Mouse (Mus musculus) lung, postnatal 0 days (tissue): Measurements from ENCODE around the gene Gm15737. TPM values are rescaled to one million over a fixed set of nuclear protein-coding genes. Genes with fewer than 3 reads are reported as not detected.

Experiments used
- ATAC-seq: fragments of 200-750 bp; cut with Nextera tagmentation; 2 replicates; pipeline ENCODE4 v1.8.0; 2017; ENCODE audit warnings: moderate library complexity
- DNase-seq: peaks from one replicate; pipeline ENCODE4 v3.0.0-alpha.2; 2016; ENCODE audit warnings: low spot score
- H3K27ac ChIP-seq: fragments of 300-500 bp; sonication (generic); 2 replicates; pipeline ENCODE4 v1.5.1; 2014; ENCODE audit warnings: antibody characterized with exemption, mild to moderate bottlenecking, low read length, mixed read lengths
- H3K27me3 ChIP-seq: fragments of 300-500 bp; sonication (generic); replicated peaks from 2 replicates; pipeline ENCODE4 v1.6.1; 2014; ENCODE audit warnings: low read length, mixed read lengths; ENCODE audit not compliant: insufficient read depth
- H3K36me3 ChIP-seq: fragments of 300-500 bp; sonication (generic); 2 replicates; pipeline ENCODE4 v1.6.1; 2014; ENCODE audit warnings: low read length, mixed read lengths; ENCODE audit not compliant: insufficient read depth
- H3K4me1 ChIP-seq: fragments of 300-500 bp; sonication (generic); 2 replicates; pipeline ENCODE4 v1.6.1; 2014; ENCODE audit warnings: antibody characterized with exemption, low read depth, low read length, mixed read lengths; ENCODE audit not compliant: insufficient read depth
- H3K4me2 ChIP-seq: fragments of 300-500 bp; sonication (generic); replicated peaks from 2 replicates; pipeline ENCODE4 v1.6.1; 2014; ENCODE audit warnings: low read depth, mild to moderate bottlenecking, low read length, moderate library complexity, mixed read lengths
- H3K4me3 ChIP-seq: fragments of 300-500 bp; sonication (generic); 2 replicates; pipeline ENCODE4 v1.5.1; 2014; ENCODE audit warnings: low read depth, low read length
- H3K9ac ChIP-seq: fragments of 300-500 bp; sonication (generic); replicated peaks from 2 replicates; pipeline ENCODE4 v1.6.1; 2014; ENCODE audit warnings: low read depth, mild to moderate bottlenecking
- H3K9me3 ChIP-seq: fragments of 300-500 bp; sonication (generic); 2 replicates; pipeline ENCODE4 v1.6.1; 2016; ENCODE audit warnings: low read length, mixed read lengths
- CTCF ChIP-seq: IDR thresholded peaks from 2 replicates; pipeline ENCODE4 v1.5.1; 2016; ENCODE audit warnings: antibody characterized with exemption, mild to moderate bottlenecking
- EP300 ChIP-seq: IDR thresholded peaks from 2 replicates; pipeline ENCODE4 v1.6.1; 2016; ENCODE audit warnings: antibody characterized with exemption, mild to moderate bottlenecking, control low read depth
- WGBS: fragments of 180-500 bp; shearing (Covaris S2); extraction: QIAGEN DNeasy Blood & Tissue Kit; methylation state at CpG from one replicate; pipeline ENCODE4 v1.1.7; 2014; 5-methylcytosine and 5-hydroxymethylcytosine counted together
- polyA plus RNA-seq: library from polyadenylated mRNA; unstranded; fragments of >200 nt; fragmentation: Nextera tagmentation; extraction: Ambion mirVana; gene quantifications from 2 replicates; pipeline ENCODE4 v1.2.1, GENCODE M21; 2015

Gm15737 gene
- polyA plus RNA-seq, 1 experiment from 2014 or later = 0.05 TPM

DNA sequence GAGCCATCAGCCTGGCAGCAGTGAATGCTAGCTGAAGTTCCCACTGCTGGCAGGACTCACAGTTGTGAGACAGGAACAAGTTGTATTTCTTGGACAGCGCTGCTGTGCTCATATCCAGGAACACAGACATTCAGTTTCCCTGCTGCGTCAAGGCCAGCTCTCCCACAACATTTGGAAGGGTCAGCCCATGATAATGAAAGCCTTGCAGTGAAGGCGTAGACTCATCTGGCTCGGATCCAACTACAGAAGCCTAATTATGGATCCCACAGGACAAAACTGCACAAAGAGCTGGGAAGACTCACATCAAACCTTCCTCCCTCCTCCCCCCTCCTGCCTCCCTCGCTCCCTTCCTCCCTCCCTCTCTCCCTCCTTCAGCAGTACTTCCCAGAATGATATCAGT is 18.9 kb upstream of the Gm15737 start:
- Histone ChIP-seq H3K27ac (peak overlapping the region; percentile 57; the same call in 1 of the 2 replicates), H3K27me3 (no peaks in the 10 kb centered on the region), H3K4me2 (no peak overlapping the region), H3K4me3 (no peak overlapping the region), H3K4me1 (peaks cover 15% of the 10 kb centered on the region; the same call in 1 of the 2 replicates), H3K9me3 (no peaks in the 10 kb centered on the region), H3K36me3 (peaks cover 8% of the 10 kb centered on the region; the same call in 1 of the 2 replicates), H3K9ac (no peak overlapping the region)
- 43% methylated on average over 5 of the region's 5 CpGs for WGBS
- DNase-seq (peak; percentile 93), ATAC-seq (peak; percentile 84)
- TF ChIP-seq EP300 (peak; percentile 94), CTCF (no peak)

DNA sequence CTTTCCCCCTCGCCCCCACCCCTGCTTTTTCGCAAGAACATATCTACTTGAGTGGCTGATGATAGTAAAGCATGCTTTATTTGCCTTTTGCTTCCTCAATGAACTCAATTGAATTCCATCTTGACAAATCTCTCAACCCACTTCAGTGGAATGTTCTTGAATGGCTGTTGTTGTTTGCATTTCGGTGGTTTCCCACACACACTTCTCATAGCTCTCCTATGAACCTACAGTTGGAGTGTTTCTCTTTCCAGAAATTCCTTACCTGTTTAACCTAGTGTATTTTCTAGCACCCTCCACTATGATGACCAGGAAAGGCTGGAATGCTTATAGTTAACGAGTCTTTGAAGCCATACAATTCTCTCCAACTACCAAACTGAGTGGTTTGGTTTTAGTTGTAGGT is 14.3 kb upstream of the Gm15737 start:
- peak; percentile 84 for ATAC-seq
- no peak overlapping the region for H3K4me3 ChIP-seq
- 51% methylated on average over 4 of the region's 4 CpGs for WGBS
- H3K9ac ChIP-seq = no peak overlapping the region
- H3K4me2 ChIP-seq = no peak overlapping the region
- TF ChIP-seq CTCF (no peak), EP300 (peak; percentile 99)
- H3K36me3 ChIP-seq = peaks cover 6% of the 10 kb centered on the region; the same call in 1 of the 2 replicates
- peak overlapping the region; percentile 49 for H3K27ac ChIP-seq
- H3K9me3 ChIP-seq = no peaks in the 10 kb centered on the region
- peaks cover 12% of the 10 kb centered on the region; the same call in 1 of the 2 replicates for H3K4me1 ChIP-seq
- DNase-seq = peak; percentile 92
- H3K27me3 ChIP-seq = no peaks in the 10 kb centered on the region

DNA sequence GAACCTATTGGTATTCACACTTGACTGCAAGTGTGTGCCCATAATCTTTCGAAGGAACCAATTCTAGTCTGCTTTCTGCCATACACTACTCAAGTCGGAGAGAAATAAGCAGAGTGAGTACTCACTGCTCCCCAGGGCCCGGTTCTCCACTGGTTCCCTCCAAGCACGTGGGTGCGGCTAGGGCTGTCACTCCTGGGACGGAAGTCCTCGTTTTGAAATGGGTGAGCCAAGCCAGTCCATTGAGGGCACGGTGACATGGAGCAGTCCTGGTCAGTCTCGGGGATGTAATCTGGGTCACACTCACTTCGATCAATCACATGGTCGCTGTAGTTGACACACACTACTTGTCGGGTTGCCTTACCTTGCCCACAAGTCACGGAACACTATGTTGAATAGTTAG is 11.4 kb upstream of the Gm15737 start:
- no peak for TF ChIP-seq CTCF
- TF ChIP-seq EP300 = no peak
- 85% methylated on average over 13 of the region's 13 CpGs for WGBS

DNA sequence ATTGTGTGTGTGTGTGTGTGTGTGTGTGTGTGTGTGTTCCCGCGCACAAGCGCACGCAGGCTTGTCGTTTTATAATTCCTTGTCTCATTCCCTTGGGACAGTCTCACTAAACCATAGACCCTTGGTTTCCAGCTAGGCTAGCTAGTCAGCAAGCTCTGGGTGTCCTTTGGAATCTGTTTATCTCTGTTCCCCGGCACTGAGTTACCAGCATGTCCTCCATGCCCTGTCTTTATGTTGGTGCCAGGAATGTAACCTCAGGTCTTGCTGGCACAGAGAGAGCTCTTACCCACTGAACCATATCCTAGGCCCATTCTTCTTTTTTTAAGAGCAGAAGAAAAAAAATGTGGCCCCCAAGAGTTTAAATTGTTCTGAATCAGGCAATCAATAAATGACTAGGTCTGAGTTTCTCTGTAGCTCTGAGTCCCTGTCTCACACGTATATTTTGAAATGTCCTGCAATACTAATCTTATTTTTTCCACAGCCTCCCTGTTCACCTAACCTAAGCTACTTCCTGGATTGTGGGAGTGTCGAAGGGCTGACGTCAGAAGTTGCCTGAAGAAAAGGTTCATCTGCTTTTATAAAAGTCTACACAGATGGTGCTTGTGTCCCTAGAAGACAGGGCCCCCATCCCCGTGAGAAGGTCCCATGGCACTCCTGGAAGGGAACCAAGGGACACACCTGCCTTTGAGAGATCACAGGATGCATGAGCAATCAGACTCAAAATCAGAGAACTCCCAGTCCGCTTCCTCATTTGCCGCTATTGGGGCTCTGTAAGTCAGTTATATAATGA is 10.2 kb upstream of the Gm15737 start:
- Histone ChIP-seq H3K9me3 (no peaks in the 10 kb centered on the region), H3K27me3 (no peaks in the 10 kb centered on the region), H3K9ac (no peak overlapping the region), H3K4me1 (peaks cover 4% of the 10 kb centered on the region; the same call in 1 of the 2 replicates), H3K4me2 (no peak overlapping the region), H3K36me3 (peaks cover 11% of the 10 kb centered on the region; the same call in 1 of the 2 replicates), H3K4me3 (no peak overlapping the region), H3K27ac (no peak overlapping the region)
- TF ChIP-seq CTCF (no peak), EP300 (no peak)
- 80% methylated on average over 12 of the region's 12 CpGs for WGBS
- ATAC-seq = no peak
- no peak for DNase-seq

More for the DNA sequence above, 11.4 kb upstream of the Gm15737 start:
- Histone ChIP-seq H3K9me3 (no peaks in the 10 kb centered on the region), H3K4me2 (no peak overlapping the region), H3K4me1 (peaks cover 9% of the 10 kb centered on the region; the same call in 1 of the 2 replicates), H3K9ac (no peak overlapping the region), H3K4me3 (no peak overlapping the region), H3K36me3 (peaks cover 11% of the 10 kb centered on the region; the same call in 1 of the 2 replicates), H3K27me3 (no peaks in the 10 kb centered on the region), H3K27ac (no peak overlapping the region)
- no peak for DNase-seq
- ATAC-seq = no peak

DNA sequence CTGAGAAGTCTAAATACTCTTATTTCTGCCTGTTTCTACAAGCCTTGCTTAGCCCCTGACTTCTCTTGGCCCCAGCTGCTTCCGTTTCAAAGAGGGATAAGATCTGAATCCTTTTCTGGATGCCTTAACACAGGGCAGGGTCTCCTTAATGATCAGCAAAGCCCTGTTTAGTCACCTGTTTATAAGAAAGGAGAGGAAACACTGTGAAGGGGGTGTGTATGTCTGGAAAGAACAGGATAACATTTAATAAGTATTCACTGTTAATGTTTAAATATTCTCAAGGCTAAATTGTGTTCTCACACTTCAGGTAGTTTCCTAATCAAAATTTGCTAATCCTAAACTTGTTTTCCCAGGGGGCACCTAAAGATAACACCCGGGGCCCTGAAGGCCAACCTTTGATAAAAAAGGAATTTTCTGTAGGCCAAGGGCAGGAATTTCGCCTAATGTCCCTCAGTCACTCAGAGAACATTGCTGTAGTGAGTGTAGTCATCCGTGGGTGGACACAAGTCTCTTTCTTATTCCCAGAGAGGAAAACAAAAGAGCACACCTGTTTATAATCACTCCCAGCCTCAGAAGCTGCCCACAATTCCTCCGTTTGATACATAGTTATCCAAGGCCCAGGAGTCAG is 8.8 kb upstream of the Gm15737 start:
- Histone ChIP-seq H3K27me3 (no peaks in the 10 kb centered on the region), H3K27ac (peak overlapping the region; percentile 15; the same call in 1 of the 2 replicates), H3K36me3 (peaks cover 15% of the 10 kb centered on the region; the same call in 1 of the 2 replicates), H3K9me3 (no peaks in the 10 kb centered on the region), H3K4me1 (no peaks in the 10 kb centered on the region; the same call in 1 of the 2 replicates), H3K9ac (no peak overlapping the region), H3K4me2 (no peak overlapping the region), H3K4me3 (no peak overlapping the region)
- no peak for DNase-seq
- no peak for TF ChIP-seq CTCF
- no peak for TF ChIP-seq EP300
- no peak for ATAC-seq
- 56% methylated on average over 5 of the region's 5 CpGs for WGBS

DNA sequence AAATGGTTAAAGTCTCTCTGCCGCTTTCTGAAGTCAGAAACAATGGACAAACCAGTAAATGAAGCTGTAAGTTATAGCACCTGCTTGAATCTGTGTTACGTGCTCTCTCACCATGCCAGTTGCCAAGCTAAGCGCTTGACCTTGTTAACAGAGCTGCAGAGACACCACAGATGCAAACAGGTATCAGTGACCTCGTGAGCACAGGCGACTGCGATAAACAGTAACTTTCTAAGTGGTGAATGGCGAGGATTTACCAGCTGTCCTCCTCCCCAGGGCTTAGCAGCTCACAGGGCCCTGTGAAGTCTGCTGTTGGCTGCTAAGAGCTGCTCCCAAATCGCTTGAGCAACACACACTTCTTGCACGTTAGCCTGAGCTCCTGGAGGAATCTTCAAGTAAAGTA is 6.6 kb upstream of the Gm15737 start:
- ATAC-seq (no peak), DNase-seq (no peak)
- H3K9me3 ChIP-seq = no peaks in the 10 kb centered on the region
- H3K27ac ChIP-seq = no peak overlapping the region
- H3K36me3 ChIP-seq = peaks cover 15% of the 10 kb centered on the region; the same call in 1 of the 2 replicates
- no peak overlapping the region for H3K4me2 ChIP-seq
- H3K4me1 ChIP-seq = no peaks in the 10 kb centered on the region
- H3K27me3 ChIP-seq = no peaks in the 10 kb centered on the region
- WGBS = 73% methylated on average over 9 of the region's 9 CpGs
- H3K9ac ChIP-seq = no peak overlapping the region
- H3K4me3 ChIP-seq = no peak overlapping the region
- TF ChIP-seq CTCF (no peak), EP300 (no peak)
